Mouse (Mus musculus) frontal cortex, postnatal 36 days (tissue): ENCODE data around the gene Olfr360.
"Not testable (repeated sequence)": the region's sequence is repeated elsewhere in the genome, so short reads cannot be mapped to it uniquely, and the experiment has no call there.

Experiments used
- DNase-seq, 2 experiments: peaks; one replicate each; pipeline ENCODE4 v3.0.0; 2022; ENCODE audit warnings: low spot score in 2 of 2

The Olfr360 gene

DNA sequence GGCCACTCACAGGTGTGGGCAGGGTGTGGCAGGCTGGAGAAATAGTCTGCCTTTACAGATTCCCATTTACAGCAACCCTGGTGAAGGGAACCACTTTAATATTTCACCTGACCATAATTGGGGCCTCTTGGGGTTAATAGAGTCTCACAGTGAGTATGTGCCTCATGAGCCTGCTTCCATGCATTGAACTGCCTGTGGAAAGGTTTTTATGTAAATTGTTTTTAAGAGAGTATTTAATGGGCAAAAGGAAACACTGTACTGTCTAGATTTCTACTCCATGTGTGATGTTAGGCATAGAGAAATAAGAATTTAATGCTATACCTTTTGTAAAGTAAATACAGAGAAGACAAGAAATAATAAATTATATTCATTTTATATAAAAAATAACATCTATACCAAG lies at the start of gene Olfr360:
TSS of gene Olfr360 (plus strand) at position 301 of the 400 bp plus-strand sequence.
- DNase-seq, result no peak

DNA sequence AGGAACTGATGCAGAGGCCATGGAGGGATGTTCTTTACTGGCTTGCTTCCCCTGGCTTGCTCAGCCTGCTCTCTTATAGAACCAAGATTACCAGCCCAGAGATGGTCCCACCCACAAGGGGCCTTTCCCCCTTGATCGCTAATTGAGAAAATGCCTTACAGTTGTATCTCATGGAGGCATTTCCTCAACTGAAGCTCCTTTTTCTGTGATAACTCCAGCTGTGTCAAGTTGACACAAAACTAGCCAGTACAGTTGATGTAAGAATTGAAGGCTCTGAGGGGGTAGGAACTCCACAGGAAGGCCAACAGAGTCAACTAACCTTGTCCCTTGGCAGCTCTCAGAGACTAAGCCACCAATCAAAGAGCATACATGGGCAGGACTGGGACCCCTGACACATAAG lies 23.6 kb downstream of the Olfr360 start, which contains the start of gene Olfr361:
TSS of gene Olfr361 (minus strand) at position 101 of the 400 bp plus-strand sequence.
- not testable (repeated sequence) for DNase-seq

DNA sequence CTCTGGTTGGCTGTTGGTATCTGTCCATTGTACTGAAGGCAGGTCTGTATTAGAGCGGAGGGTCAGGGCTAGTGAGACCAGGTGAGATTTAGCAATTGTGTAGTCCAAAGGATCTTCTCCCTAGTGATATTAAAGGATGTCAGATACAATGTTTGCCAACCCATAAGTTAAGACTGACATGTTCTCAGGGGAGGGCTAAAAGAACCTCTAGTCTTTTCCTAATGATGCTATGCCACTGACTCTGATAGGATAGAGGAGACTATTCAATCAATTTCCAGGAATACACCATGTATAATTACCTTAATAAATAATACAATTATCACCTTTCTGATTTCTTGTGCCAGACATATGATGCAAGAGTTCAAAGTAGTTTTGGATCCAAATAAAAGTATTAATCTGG lies 52.3 kb downstream of the Olfr360 start, which contains the start of gene Olfr362:
TSS of gene Olfr362 (minus strand) at position 101 of the 400 bp plus-strand sequence.
- no peak for DNase-seq
